Mouse (Mus musculus) midbrain, postnatal 0 days (tissue): ENCODE data around the gene Ccdc106. TPM values are rescaled to one million over a fixed set of nuclear protein-coding genes. Genes with fewer than 3 reads are reported as not detected.

Experiments used
- ATAC-seq: fragments of 200-750 bp; cut with Nextera tagmentation; 2 replicates; pipeline ENCODE4 v1.8.0; 2017; ENCODE audit warnings: moderate number of reproducible peaks, mild to moderate bottlenecking, moderate TSS enrichment, moderate library complexity; ENCODE audit not compliant: low FRiP score
- DNase-seq: peaks from one replicate; pipeline ENCODE4 v3.0.0-alpha.2; 2015; ENCODE audit warnings: low spot score
- H3K27ac ChIP-seq: fragments of 300-500 bp; sonication (generic); 2 replicates; pipeline ENCODE4 v1.5.1; 2014; ENCODE audit warnings: low read depth, mild to moderate bottlenecking, low read length, mixed read lengths
- H3K27me3 ChIP-seq: fragments of 300-500 bp; sonication (generic); 2 replicates; pipeline ENCODE4 v1.6.1; 2014; ENCODE audit warnings: low read length, control low read depth, mixed read lengths; ENCODE audit not compliant: insufficient read depth
- H3K36me3 ChIP-seq: fragments of 300-500 bp; sonication (generic); 2 replicates; pipeline ENCODE4 v1.6.1; 2014; ENCODE audit warnings: low read length, control low read depth, mixed read lengths; ENCODE audit not compliant: insufficient read depth
- H3K4me1 ChIP-seq: fragments of 300-500 bp; sonication (generic); 2 replicates; pipeline ENCODE4 v1.6.1; 2014; ENCODE audit warnings: mild to moderate bottlenecking, control low read depth, antibody characterized with exemption, low read length, mixed read lengths; ENCODE audit not compliant: insufficient read depth
- H3K4me2 ChIP-seq: fragments of 300-500 bp; sonication (generic); 2 replicates; pipeline ENCODE4 v1.6.1; 2014; ENCODE audit warnings: low read depth, mild to moderate bottlenecking, low read length, mixed read lengths; ENCODE audit not compliant: poor library complexity, severe bottlenecking
- H3K4me3 ChIP-seq: fragments of 300-500 bp; sonication (generic); 2 replicates; pipeline ENCODE4 v1.5.1; 2014; ENCODE audit warnings: low read depth, mild to moderate bottlenecking, low read length, moderate library complexity
- H3K9ac ChIP-seq: fragments of 300-500 bp; sonication (generic); replicated peaks from 2 replicates; pipeline ENCODE4 v1.6.1; 2014; ENCODE audit warnings: mild to moderate bottlenecking, low read length, moderate library complexity, mixed read lengths; ENCODE audit not compliant: poor library complexity, severe bottlenecking
- H3K9me3 ChIP-seq: fragments of 300-500 bp; sonication (generic); 2 replicates; pipeline ENCODE4 v1.6.1; 2016; ENCODE audit warnings: low read length, control low read depth
- CTCF ChIP-seq: IDR thresholded peaks from 2 replicates; pipeline ENCODE4 v1.5.1; 2016; ENCODE audit warnings: antibody characterized with exemption, mild to moderate bottlenecking
- WGBS: fragments of 180-500 bp; shearing (Covaris S2); extraction: QIAGEN DNeasy Blood & Tissue Kit; methylation state at CpG from one replicate; pipeline ENCODE4 v1.1.7; 2014; 5-methylcytosine and 5-hydroxymethylcytosine counted together
- polyA plus RNA-seq: library from polyadenylated mRNA; unstranded; fragments of >200 nt; fragmentation: Nextera tagmentation; extraction: Ambion mirVana; gene quantifications from 2 replicates; pipeline ENCODE4 v1.2.1, GENCODE M21; 2015
- total RNA-seq: library from RNA; depleted of rRNA; stranded (reverse); fragments of >200 nt; gene quantifications from 2 replicates; pipeline ENCODE4 v1.2.3, GENCODE M21; 2014

Ccdc106 gene
- total and polyA plus RNA-seq, 2 experiments from 2014 or later = 68.8 to 75.4 TPM

- no peaks in the 10 kb centered on the region for H3K9me3 ChIP-seq
- DNase-seq (peak; percentile 98), ATAC-seq (peak; percentile 86)
- H3K27me3 ChIP-seq = no peaks in the 10 kb centered on the region
- peak within 1 kb of the TSS; percentile 92 for H3K9ac ChIP-seq
- no peaks in the 10 kb centered on the region for H3K4me1 ChIP-seq
- TF ChIP-seq CTCF = no peak
- H3K36me3 ChIP-seq = peaks cover 27% of the 10 kb centered on the region
- H3K4me2 ChIP-seq = peak within 1 kb of the TSS; percentile 73
- WGBS = under 1% methylated on average over 40 of the region's 42 CpGs
- peak within 1 kb of the TSS; percentile 97 for H3K27ac ChIP-seq
- peak within 1 kb of the TSS; percentile 85 for H3K4me3 ChIP-seq
These were observed 5.9 kb upstream of the Ccdc106 start, which contains the start of the genes Zfp524 and Fiz1 for GRCm38 (mm10) chr7:5014251-5015117. TSS of gene Zfp524 (plus strand) at chr7:5014415. TSS of gene Fiz1 (minus strand) at chr7:5014697.

GRCm38 (mm10) chr7:5015118-5016001, 5.0 kb upstream of the Ccdc106 start, which contains the start of gene Gm44973:
TSS of gene Gm44973 (plus strand) at chr7:5015496.
- H3K9ac ChIP-seq = peak within 1 kb of the TSS; percentile 92
- H3K4me2 ChIP-seq = peak within 1 kb of the TSS; percentile 73
- H3K27me3 ChIP-seq = no peaks in the 10 kb centered on the region
- no peaks in the 10 kb centered on the region for H3K9me3 ChIP-seq
- peak; percentile 85 for ATAC-seq
- peak within 1 kb of the TSS; percentile 85 for H3K4me3 ChIP-seq
- H3K4me1 ChIP-seq = no peaks in the 10 kb centered on the region
- peak; percentile 97 for DNase-seq
- H3K36me3 ChIP-seq = peaks cover 20% of the 10 kb centered on the region
- WGBS = under 1% methylated on average over 58 of the region's 76 CpGs
- H3K27ac ChIP-seq = peak within 1 kb of the TSS; percentile 97
- TF ChIP-seq CTCF = no peak

GRCm38 (mm10) chr7:5016057-5016456, 4.3 kb upstream of the Ccdc106 start:
- Histone ChIP-seq H3K4me2 (peak overlapping the region; percentile 73), H3K4me3 (peak overlapping the region; percentile 85), H3K9ac (peak overlapping the region; percentile 72; the same call in 1 of the 2 replicates), H3K36me3 (peaks cover 15% of the 10 kb centered on the region), H3K4me1 (peaks cover 1% of the 10 kb centered on the region; the same call in 1 of the 2 replicates), H3K27me3 (no peaks in the 10 kb centered on the region), H3K27ac (peak overlapping the region; percentile 97), H3K9me3 (no peaks in the 10 kb centered on the region)
- DNase-seq (no peak), ATAC-seq (no peak)
- WGBS = 53% methylated on average over 3 of the region's 3 CpGs
- no peak for TF ChIP-seq CTCF

- no peak overlapping the region for H3K27ac ChIP-seq
- no peak for DNase-seq
- no peak overlapping the region for H3K4me3 ChIP-seq
- no peak overlapping the region for H3K4me2 ChIP-seq
- no peaks in the 10 kb centered on the region for H3K9me3 ChIP-seq
- H3K27me3 ChIP-seq = no peaks in the 10 kb centered on the region
- no peak for TF ChIP-seq CTCF
- ATAC-seq = no peak
- peaks cover 7% of the 10 kb centered on the region; the same call in 1 of the 2 replicates for H3K4me1 ChIP-seq
- 96% methylated on average over 2 of the region's 2 CpGs for WGBS
- peaks cover 7% of the 10 kb centered on the region for H3K36me3 ChIP-seq
- no peak overlapping the region for H3K9ac ChIP-seq
These were observed 3.4 kb upstream of the Ccdc106 start for GRCm38 (mm10) chr7:5016920-5017319.

- TF ChIP-seq CTCF = peak; percentile 32; the same call in 1 of the 2 replicates
- no peak overlapping the region for H3K9ac ChIP-seq
- DNase-seq (no peak), ATAC-seq (no peak)
- H3K27ac ChIP-seq = no peak overlapping the region
- no peak overlapping the region for H3K4me3 ChIP-seq
- H3K36me3 ChIP-seq = peaks cover 5% of the 10 kb centered on the region
- 89% methylated on average over 16 of the region's 16 CpGs for WGBS
- no peak overlapping the region for H3K4me2 ChIP-seq
- H3K27me3 ChIP-seq = no peaks in the 10 kb centered on the region
- peaks cover 7% of the 10 kb centered on the region; the same call in 1 of the 2 replicates for H3K4me1 ChIP-seq
- H3K9me3 ChIP-seq = no peaks in the 10 kb centered on the region
These were observed 3.0 kb upstream of the Ccdc106 start for GRCm38 (mm10) chr7:5017352-5017751.
